Comparison of ENCODE assay signal across 19 mouse cellular contexts in genomic region chr17:89036723-89037122, GRCm38 (mm10).
A peak's percentile ranks its signal among the peaks of the same experiment; 100 is the strongest.
DNase-seq lines count a peak whose midpoint lies in the region.
"Had no signal": no experiment of that assay in that cellular context is flagged by ENCODE, and none has a peak within 500 bp of the region (broad histone marks: within the 10 kb centered on the region; RNA-seq: fewer than 3 reads in every experiment).

No protein-coding gene starts in this region.

- DNase-seq in frontal cortex, adult 2 months (ENCODE audit: extremely low spot score in 1 of 2, low spot score in 1 of 2), result peak; percentile 25 to 73
- no peak for DNase-seq in frontal cortex, postnatal 10 days (ENCODE audit: low spot score in 2 of 2)
- DNase-seq in left cerebral cortex, adult 18-20 months (ENCODE audit: low spot score in 2 of 2), result peak; percentile 40 to 48
- no peak for DNase-seq in left cerebral cortex, postnatal 10 days (ENCODE audit: extremely low spot score in 1 of 2, low spot score in 2 of 2)
- peak; percentile 28 to 41 for DNase-seq in left cerebral cortex, adult 9 months (ENCODE audit: low spot score in 2 of 2)
- DNase-seq in telencephalon, adult 2 months (ENCODE audit: low read depth, low spot score), result peak; percentile 50
- no peak for DNase-seq in adrenal gland, postnatal 36 days
- DNase-seq: adrenal gland, postnatal 10 days; cerebellum, adult 8-10 months; cerebellum, postnatal 36 days; gastrocnemius, postnatal 36 days; heart, adult 2 months; heart, postnatal 14 days; kidney, postnatal 36 days; liver, embryonic 13.5 days; lung, adult 2 months; lung, postnatal 36 days; thymus, adult 2 months; thymus, postnatal 4 days had no signal

- intact Hi-C loops in left cerebral cortex, postnatal 10 days (cut with DNase I), result no loop called here

Comparison
In these comparisons a context has a peak if more than half of its experiments do, and no peak if none do; other contexts are left out.
1. DNase-seq: peak in frontal cortex, adult 2 months (2 of 2), left cerebral cortex, adult 18-20 months (2 of 2), left cerebral cortex, adult 9 months (2 of 2) and telencephalon, adult 2 months (single experiment); none in frontal cortex, postnatal 10 days (0 of 2), left cerebral cortex, postnatal 10 days (0 of 2) and adrenal gland, postnatal 36 days (0 of 2).